Mouse (Mus musculus): ENCODE measurements around the gene Midn. TPM values are rescaled to one million over a fixed set of nuclear protein-coding genes. Genes with fewer than 3 reads are reported as not detected.

Gene Midn
- total and polyA plus RNA-seq, 3 experiments = 8.1 to 26.7 TPM; not detected in 1

DNA sequence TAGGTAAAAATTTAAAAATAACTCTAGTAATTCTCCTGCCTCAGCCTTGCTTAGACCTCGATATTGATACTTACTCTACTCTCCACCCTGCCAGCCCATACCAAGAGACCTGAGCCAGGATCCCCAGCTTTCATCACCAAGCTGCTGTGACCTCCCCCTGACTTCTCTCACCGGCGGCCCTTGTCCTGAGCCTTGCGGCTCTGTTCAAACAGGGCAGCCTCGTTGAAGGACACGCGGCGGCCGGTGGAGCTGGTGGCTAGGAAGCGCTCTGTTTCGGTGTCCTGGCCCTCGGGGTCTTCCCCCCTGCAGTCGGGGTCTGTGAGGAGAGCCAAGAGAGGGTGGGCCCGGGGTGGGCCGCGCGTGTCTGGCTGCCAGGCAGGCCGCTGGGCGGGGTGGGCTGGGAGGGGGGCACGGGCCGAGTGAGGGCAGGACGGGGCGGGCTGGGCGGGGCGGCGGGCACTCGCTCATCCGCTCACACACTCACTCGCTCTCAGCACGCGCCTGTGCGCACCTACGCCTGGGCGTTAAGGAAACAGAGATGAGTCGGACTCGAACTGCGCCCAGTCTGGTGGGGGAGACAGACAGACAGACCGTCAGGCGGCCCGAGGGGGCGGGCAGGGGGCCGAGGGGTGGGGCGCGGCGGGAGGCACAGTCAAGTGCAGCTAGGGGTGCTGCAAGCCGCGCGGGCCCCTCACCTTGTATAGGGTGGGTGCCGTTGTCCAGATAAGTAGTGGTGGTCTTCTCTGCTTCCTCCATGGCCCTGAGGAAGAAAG is 11.7 kb upstream of the Midn start:
- Histone ChIP-seq H3K27ac (ENCODE audit: control insufficient read depth, low read depth, low read length) (no peak overlapping the region), H3K36me3 (ENCODE audit: control insufficient read depth in 1 of 2, insufficient read depth in 2 of 2, low read length in 2 of 2) (peaks cover 0 to 8% of the 10 kb centered on the region in 2 experiments; a peak in 2 of 4 replicates), H3K27me3 (ENCODE audit: control insufficient read depth in 1 of 2, insufficient read depth in 2 of 2, low read length in 2 of 2) (no peaks in the 10 kb centered on the region), H3K79me2 (ENCODE audit: control insufficient read depth, insufficient read depth, low read length, poor library complexity) (peaks cover 9% of the 10 kb centered on the region), H3K9ac (ENCODE audit: control insufficient read depth, low read depth, low read length, poor library complexity, severe bottlenecking) (no peak overlapping the region), H3K9me3 (replicated peaks; ENCODE audit: insufficient read depth, low read length) (no peaks in the 10 kb centered on the region), H3K4me3 (ENCODE audit: control insufficient read depth in 1 of 2, insufficient read depth in 1 of 2, low read depth in 2 of 2, low read length in 2 of 2) (no peak overlapping the region), H3K4me1 (ENCODE audit: control insufficient read depth in 1 of 2, insufficient read depth in 2 of 2, low read length in 2 of 2) (peaks cover 0 to 14% of the 10 kb centered on the region in 2 experiments; a peak in 3 of 4 replicates)
- no peak for DNase-seq (ENCODE audit: low read depth, low spot score)
- TF ChIP-seq ZKSCAN1 (IDR thresholded peaks at IDR 0.05; ENCODE audit: low read depth, low read length) = no peak
- TF ChIP-seq GATA1 (IDR thresholded peaks at IDR 0.05; ENCODE audit: low read depth, low read length) = no peak
- no peak for TF ChIP-seq CHD2 (IDR thresholded peaks at IDR 0.05; ENCODE audit: low read length)
- TF ChIP-seq MYB (IDR thresholded peaks at IDR 0.05; ENCODE audit: low read depth, low read length) = no peak
- TF ChIP-seq EP300 (IDR thresholded peaks at IDR 0.05; ENCODE audit: low read depth in 1 of 2, low read length in 2 of 2) = no peak
- no peak for TF ChIP-seq MAFK (IDR thresholded peaks at IDR 0.05; ENCODE audit: borderline replicate concordance, low read depth, low read length)
- no peak for TF ChIP-seq TBP (IDR thresholded peaks at IDR 0.05; ENCODE audit: low read depth, low read length)
- TF ChIP-seq RCOR1 (IDR thresholded peaks at IDR 0.05; ENCODE audit: low read depth, low read length) = no peak
- no peak for TF ChIP-seq GABPA (IDR thresholded peaks at IDR 0.05; ENCODE audit: low read depth, low read length)

DNA sequence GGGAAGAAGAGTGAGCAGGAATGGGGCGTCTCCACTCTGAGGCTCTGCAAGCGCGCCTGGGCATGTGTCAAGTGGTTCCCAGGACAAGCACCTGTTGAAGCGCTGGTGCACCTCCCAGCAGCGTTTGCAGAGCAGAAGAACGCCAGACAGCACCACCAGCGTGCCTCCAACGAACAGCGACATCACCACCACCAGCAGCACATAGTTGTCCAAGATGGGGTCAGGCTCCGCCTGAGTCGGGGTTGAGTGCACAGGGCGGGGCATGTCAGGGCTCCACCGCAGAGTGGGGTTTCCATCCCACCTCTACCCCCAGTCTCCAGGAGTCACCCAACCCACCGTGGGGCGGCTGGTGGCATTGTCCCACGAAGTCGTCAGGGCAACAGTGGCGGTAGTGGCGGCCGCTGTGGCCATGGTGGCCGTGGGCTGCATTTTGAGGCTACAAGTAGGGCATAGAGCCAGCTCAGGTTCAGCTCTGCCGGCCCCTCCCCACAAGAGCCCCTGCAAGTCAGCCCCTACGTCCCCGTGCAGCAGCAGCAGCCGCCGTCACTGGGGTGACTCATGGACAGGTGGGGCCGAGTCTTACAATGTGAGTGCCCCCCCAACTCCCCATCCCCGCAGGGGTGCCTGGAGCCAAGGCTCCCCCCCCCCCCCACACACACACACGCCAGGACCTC is 11.0 kb upstream of the Midn start:
- no peak overlapping the region for H3K27ac ChIP-seq (ENCODE audit: control insufficient read depth, low read depth, low read length)
- no peak overlapping the region for H3K9ac ChIP-seq (ENCODE audit: control insufficient read depth, low read depth, low read length, poor library complexity, severe bottlenecking)
- H3K4me3 ChIP-seq (ENCODE audit: control insufficient read depth in 1 of 2, insufficient read depth in 1 of 2, low read depth in 2 of 2, low read length in 2 of 2) = no peak overlapping the region
- H3K27me3 ChIP-seq (ENCODE audit: control insufficient read depth in 1 of 2, insufficient read depth in 2 of 2, low read length in 2 of 2) = no peaks in the 10 kb centered on the region
- TF ChIP-seq POLR2A (IDR thresholded peaks at IDR 0.05; ENCODE audit: control insufficient read depth in 1 of 2, insufficient read depth in 1 of 2, low read depth in 1 of 2, low read length in 2 of 2, poor library complexity in 1 of 2) (0 out of 4 replicates have a peak, but pooled peaks of 1 of the 2 experiments have one; percentile 20), JUND (IDR thresholded peaks at IDR 0.05; ENCODE audit: low read depth, low read length) (no peak)
- no peaks in the 10 kb centered on the region for H3K9me3 ChIP-seq (replicated peaks; ENCODE audit: insufficient read depth, low read length)
- peaks cover 9% of the 10 kb centered on the region for H3K79me2 ChIP-seq (ENCODE audit: control insufficient read depth, insufficient read depth, low read length, poor library complexity)
- DNase-seq (ENCODE audit: low read depth, low spot score) = no peak
- peaks cover 0 to 8% of the 10 kb centered on the region in 2 experiments; a peak in 2 of 4 replicates for H3K36me3 ChIP-seq (ENCODE audit: control insufficient read depth in 1 of 2, insufficient read depth in 2 of 2, low read length in 2 of 2)
- peaks cover 0 to 14% of the 10 kb centered on the region in 2 experiments; a peak in 3 of 4 replicates for H3K4me1 ChIP-seq (ENCODE audit: control insufficient read depth in 1 of 2, insufficient read depth in 2 of 2, low read length in 2 of 2)

Measured in MEL (cell line).